Mouse (Mus musculus) kidney, embryonic 16.5 days (tissue): ENCODE measurements at regions not wholly inside any gene's neighbourhood (a gene's known extent, or its start where the extent isn't known, plus 50 kb on each side); places are given as distances from the start of the nearest gene placed in this dataset.

ENCODE experiments used
- ATAC-seq: fragments of 200-750 bp; cut with Nextera tagmentation; 2 replicates; pipeline ENCODE4 v1.8.0; 2017; ENCODE audit warnings: moderate TSS enrichment; ENCODE audit not compliant: low FRiP score, low TSS enrichment
- H3K27ac ChIP-seq: fragments of 300-500 bp; sonication (generic); 2 replicates; pipeline ENCODE4 v1.5.1; 2014; ENCODE audit warnings: low read length
- H3K27me3 ChIP-seq: fragments of 300-500 bp; sonication (generic); 2 replicates; pipeline ENCODE4 v1.6.1; 2014; ENCODE audit warnings: low read length, control low read depth, mixed read lengths; ENCODE audit not compliant: insufficient read depth
- H3K36me3 ChIP-seq: fragments of 300-500 bp; sonication (generic); 2 replicates; pipeline ENCODE4 v1.6.1; 2014; ENCODE audit warnings: low read length, control low read depth, mixed read lengths; ENCODE audit not compliant: insufficient read depth
- H3K4me1 ChIP-seq: fragments of 300-500 bp; sonication (generic); 2 replicates; pipeline ENCODE4 v1.6.1; 2014; ENCODE audit warnings: low read length, control low read depth, mixed read lengths; ENCODE audit not compliant: insufficient read depth
- H3K4me2 ChIP-seq: fragments of 300-500 bp; sonication (generic); replicated peaks from 2 replicates; pipeline ENCODE4 v1.6.1; 2014; ENCODE audit warnings: low read depth, low read length
- H3K4me3 ChIP-seq: fragments of 300-500 bp; sonication (generic); 2 replicates; pipeline ENCODE4 v1.5.1; 2014; ENCODE audit warnings: mild to moderate bottlenecking, low read length
- H3K9ac ChIP-seq: fragments of 300-500 bp; sonication (generic); replicated peaks from 2 replicates; pipeline ENCODE4 v1.6.1; 2014; ENCODE audit warnings: low read length
- H3K9me3 ChIP-seq: fragments of 300-500 bp; sonication (generic); 2 replicates; pipeline ENCODE4 v1.6.1; 2016; ENCODE audit warnings: low read length, control low read depth
- WGBS: fragments of 180-500 bp; shearing (Covaris S2); extraction: QIAGEN DNeasy Blood & Tissue Kit; methylation state at CpG from one replicate; pipeline ENCODE4 v1.1.7; 2014; 5-methylcytosine and 5-hydroxymethylcytosine counted together

DNA sequence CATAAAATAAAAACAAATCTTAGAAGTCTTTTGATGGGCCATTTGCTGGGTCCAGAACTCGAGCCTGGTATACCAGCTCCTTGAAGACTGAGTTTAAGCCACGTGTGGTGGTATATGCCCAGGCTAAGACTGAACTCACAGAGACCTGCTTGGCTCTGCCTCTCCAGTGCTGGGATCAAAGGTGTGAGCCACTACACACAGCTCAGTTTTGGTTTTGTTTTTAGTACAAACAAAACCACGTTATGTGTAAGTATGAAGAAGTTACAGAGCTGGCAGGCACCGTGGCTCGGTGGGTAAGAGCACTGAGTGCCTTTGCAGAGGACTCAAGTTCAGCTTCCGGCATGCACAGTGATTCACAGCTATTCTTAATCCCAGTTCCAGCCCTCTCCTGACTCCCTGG, 75.6 kb downstream of the Wdr5 start:
- 64% methylated on average over 6 of the region's 6 CpGs for WGBS
- Histone ChIP-seq H3K27me3 (no peaks in the 10 kb centered on the region), H3K36me3 (no peaks in the 10 kb centered on the region), H3K4me2 (no peak overlapping the region), H3K9ac (no peak overlapping the region), H3K4me1 (peaks cover 13% of the 10 kb centered on the region), H3K9me3 (no peaks in the 10 kb centered on the region), H3K4me3 (no peak overlapping the region), H3K27ac (no peak overlapping the region)
- no peak for ATAC-seq

DNA sequence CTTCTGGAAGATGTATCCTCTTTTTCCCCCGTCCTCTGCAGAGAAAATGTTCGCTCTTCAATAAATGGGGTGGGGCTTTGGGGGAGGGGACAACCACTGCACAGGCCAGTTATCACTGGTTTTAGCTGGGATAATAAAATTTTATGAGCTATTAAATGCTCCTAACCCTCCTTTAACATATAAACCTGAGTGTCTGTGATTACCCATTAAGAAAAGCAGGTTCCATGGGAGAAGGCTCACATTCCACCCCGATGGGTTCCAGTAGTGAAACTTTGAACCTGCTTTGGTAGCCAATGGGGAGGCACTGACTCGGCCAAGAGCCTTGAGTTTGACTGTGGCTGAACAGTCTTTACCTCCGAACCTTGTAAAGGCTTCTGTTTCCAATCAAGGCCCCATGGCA, 76.7 kb downstream of the Wdr5 start:
- no peak for ATAC-seq
- Histone ChIP-seq H3K36me3 (no peaks in the 10 kb centered on the region), H3K9ac (no peak overlapping the region), H3K27me3 (no peaks in the 10 kb centered on the region), H3K27ac (no peak overlapping the region), H3K4me2 (no peak overlapping the region), H3K4me3 (no peak overlapping the region), H3K4me1 (peaks cover 13% of the 10 kb centered on the region), H3K9me3 (no peaks in the 10 kb centered on the region)
- 37% methylated on average over 5 of the region's 5 CpGs for WGBS

DNA sequence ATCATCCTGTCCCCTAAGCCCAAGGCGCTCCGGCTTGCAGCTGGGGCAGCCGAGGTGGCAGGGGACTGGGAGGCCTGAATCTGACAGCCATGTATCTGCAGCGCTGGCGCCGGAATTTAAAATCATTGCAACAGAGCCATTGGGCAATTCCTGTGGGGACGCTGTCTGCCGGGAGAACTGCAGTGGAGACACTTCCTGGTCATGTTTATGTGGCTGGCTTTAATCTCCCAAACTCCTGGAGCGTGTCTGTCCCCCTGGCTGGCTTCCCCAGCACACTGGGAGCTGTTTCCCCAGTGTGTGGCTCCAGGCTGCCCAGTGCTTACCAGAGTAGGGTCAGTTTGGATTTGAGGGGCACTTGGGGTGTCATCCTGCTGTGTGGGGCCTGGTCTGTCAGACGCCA, 78.4 kb downstream of the Wdr5 start:
- no peak overlapping the region for H3K4me2 ChIP-seq
- no peak overlapping the region for H3K4me3 ChIP-seq
- peak overlapping the region; percentile 29; the same call in 1 of the 2 replicates for H3K27ac ChIP-seq
- H3K9ac ChIP-seq = 0 out of 2 replicates have a peak overlapping the region, but pooled peaks have one; percentile 10
- no peaks in the 10 kb centered on the region for H3K27me3 ChIP-seq
- H3K4me1 ChIP-seq = peaks cover 13% of the 10 kb centered on the region
- 23% methylated on average over 10 of the region's 10 CpGs for WGBS
- ATAC-seq = peak; percentile 52
- no peaks in the 10 kb centered on the region for H3K36me3 ChIP-seq
- no peaks in the 10 kb centered on the region for H3K9me3 ChIP-seq

DNA sequence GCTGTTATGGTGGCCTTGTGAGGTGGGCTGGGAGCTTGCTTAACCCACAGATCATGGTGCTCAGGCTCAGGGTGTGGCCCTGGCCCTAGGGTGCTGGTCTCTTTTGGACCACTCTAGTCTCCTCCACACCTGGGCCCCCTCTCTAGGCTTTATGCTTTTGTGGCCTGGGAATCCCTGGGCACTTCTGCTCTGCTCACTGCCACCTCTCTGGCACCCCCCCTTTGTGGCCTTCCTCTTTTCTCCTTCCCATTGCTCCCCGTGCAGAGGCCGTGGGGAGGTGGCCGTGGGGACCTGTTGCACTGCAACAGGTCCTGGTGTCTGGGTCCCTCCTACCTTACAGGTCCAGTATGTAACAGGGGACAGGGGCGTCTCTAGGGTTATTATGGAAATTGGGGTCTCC, 80.3 kb downstream of the Wdr5 start:
- Histone ChIP-seq H3K4me1 (peaks cover 13% of the 10 kb centered on the region), H3K9me3 (no peaks in the 10 kb centered on the region), H3K9ac (no peak overlapping the region), H3K4me3 (no peak overlapping the region), H3K36me3 (no peaks in the 10 kb centered on the region), H3K27ac (no peak overlapping the region), H3K4me2 (no peak overlapping the region), H3K27me3 (no peaks in the 10 kb centered on the region)
- WGBS = 86% methylated on average over 4 of the region's 4 CpGs
- no peak for ATAC-seq

DNA sequence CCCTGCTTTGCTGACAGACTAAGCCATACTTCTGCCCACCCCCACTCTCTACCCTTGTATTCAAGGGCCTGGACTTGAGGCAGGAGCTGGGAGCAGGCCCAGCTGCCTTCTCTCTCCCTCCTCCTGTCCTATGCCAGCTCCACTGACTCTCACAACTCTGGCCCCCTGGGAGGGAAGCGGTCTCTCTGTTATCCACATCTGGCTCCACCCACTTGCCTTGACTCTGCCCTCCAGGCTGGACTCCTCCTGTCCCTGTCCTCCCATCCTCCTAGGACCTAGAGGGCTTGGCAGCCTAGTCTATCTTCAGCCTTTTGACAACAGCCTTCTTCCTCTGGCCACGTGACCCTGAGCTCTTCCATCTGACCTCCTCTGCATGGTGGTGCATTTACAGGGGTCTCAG, 80.0 kb upstream of the Rxra start:
- H3K4me3 ChIP-seq = no peak overlapping the region
- no peaks in the 10 kb centered on the region for H3K9me3 ChIP-seq
- ATAC-seq = peak; percentile 31; the same call in 1 of the 2 replicates
- H3K27me3 ChIP-seq = no peaks in the 10 kb centered on the region
- H3K4me1 ChIP-seq = peaks cover 13% of the 10 kb centered on the region
- 49% methylated on average over 2 of the region's 2 CpGs for WGBS
- no peak overlapping the region for H3K9ac ChIP-seq
- no peak overlapping the region for H3K27ac ChIP-seq
- H3K4me2 ChIP-seq = no peak overlapping the region
- H3K36me3 ChIP-seq = no peaks in the 10 kb centered on the region

DNA sequence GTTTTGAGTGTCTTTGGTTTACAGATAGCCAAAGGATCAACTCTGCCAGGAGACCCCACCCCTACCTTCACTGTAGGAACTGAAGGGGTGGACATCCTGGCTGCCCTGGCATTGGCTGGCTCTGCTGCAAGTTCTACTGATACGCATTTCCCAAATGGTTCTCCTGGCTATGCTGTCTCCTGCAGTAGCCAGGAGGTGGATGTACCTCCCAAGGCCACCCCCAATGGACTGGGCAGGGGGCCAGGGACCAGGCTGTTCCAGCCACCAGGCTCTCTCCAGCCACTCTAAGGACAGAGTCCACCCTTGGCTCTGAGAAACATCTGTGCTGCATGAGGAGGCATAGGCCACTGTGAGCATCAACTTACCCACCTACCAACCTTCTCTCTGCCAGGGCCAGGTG, 79.3 kb upstream of the Rxra start:
- Histone ChIP-seq H3K36me3 (no peaks in the 10 kb centered on the region), H3K27me3 (no peaks in the 10 kb centered on the region), H3K4me2 (no peak overlapping the region), H3K4me1 (peaks cover 10% of the 10 kb centered on the region), H3K9me3 (no peaks in the 10 kb centered on the region), H3K9ac (no peak overlapping the region), H3K27ac (no peak overlapping the region), H3K4me3 (no peak overlapping the region)
- no peak for ATAC-seq
- 100% methylated on average over 1 of the region's 1 CpGs for WGBS

DNA sequence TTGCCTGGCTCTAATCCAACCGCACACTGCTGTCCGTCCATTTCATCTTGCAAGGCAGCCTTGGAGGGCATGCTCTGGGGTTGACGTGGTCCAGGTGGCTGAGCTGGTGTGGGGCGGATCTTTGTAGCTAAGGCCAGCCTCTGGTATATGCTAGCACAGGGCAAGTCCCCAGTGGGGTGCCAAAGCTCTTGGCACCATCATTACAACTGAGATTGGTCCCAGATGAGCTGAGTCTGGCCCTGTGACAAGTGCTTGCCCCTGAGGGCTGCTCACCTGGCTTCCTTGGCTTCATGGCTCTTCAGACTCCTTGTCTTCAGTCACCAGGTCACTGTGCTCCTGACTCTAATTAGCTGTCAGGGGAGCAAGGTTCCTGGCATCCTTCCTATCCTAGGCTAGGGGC, 78.3 kb upstream of the Rxra start:
- WGBS = 86% methylated on average over 4 of the region's 4 CpGs

DNA sequence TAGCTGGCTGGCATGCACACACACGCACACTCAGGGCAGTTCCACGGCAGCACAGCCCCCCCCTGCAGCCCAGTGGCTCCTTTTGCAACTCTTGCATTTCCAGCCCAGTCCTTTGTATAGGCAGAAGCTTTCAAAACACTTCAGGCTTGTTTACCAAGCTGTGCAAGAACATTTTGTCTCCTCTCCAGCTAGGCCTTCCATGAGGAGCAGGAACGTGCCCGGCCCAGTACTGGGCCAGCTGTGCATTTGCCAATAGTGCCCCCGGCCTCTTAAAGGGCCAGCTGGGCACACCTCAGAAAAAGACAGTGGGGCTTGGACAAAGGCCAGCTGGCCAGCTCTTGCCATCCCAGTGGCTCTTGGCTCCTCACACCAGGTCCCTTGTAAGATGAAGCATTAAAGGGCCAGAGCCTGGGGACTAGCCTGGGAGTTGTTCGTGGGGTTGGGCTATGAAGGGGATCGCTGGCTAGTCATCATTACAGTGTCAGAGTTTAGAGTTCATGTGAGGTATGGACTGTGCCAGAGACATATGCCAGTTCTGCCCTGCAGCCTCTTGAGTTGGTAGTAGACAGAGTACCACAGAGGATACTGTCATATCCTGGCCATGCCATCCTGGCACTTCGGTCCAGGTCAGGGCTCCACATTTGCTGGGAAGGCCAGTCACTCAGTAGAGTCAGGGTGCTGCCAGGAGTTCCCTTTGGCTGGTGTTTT, 77.0 kb upstream of the Rxra start:
- H3K9ac ChIP-seq = no peak overlapping the region
- H3K36me3 ChIP-seq = no peaks in the 10 kb centered on the region
- ATAC-seq = no peak
- H3K9me3 ChIP-seq = no peaks in the 10 kb centered on the region
- 86% methylated on average over 8 of the region's 8 CpGs for WGBS
- H3K4me3 ChIP-seq = no peak overlapping the region
- no peak overlapping the region for H3K4me2 ChIP-seq
- H3K27ac ChIP-seq = no peak overlapping the region
- no peaks in the 10 kb centered on the region for H3K27me3 ChIP-seq
- H3K4me1 ChIP-seq = no peaks in the 10 kb centered on the region

More for the DNA sequence above, 78.3 kb upstream of the Rxra start:
- ATAC-seq = no peak
- Histone ChIP-seq H3K4me3 (no peak overlapping the region), H3K36me3 (no peaks in the 10 kb centered on the region), H3K9me3 (no peaks in the 10 kb centered on the region), H3K9ac (no peak overlapping the region), H3K4me2 (no peak overlapping the region), H3K27ac (no peak overlapping the region), H3K4me1 (peaks cover 8% of the 10 kb centered on the region), H3K27me3 (no peaks in the 10 kb centered on the region)

DNA sequence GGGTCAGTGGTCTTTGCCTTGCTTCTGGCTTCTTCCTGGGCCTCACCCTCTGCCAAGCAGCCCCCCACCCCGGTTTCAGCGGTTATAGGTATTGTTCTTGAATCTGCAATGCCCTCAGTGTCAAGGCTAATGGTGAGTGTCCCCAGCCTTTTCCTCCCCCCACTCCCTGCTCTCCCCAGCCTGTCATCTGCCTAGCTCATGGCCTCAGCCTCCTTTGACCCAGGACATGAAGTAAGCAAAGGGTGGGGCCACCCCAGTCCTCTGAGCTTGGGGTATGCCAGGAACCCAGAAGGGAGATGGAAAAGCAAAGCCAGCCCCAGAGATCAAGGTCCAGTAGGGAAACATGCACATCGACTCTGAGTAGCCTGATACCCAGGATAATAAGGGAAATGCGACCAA, 76.5 kb upstream of the Rxra start:
- Histone ChIP-seq H3K4me1 (no peaks in the 10 kb centered on the region), H3K27ac (no peak overlapping the region)
- 77% methylated on average over 4 of the region's 4 CpGs for WGBS

DNA sequence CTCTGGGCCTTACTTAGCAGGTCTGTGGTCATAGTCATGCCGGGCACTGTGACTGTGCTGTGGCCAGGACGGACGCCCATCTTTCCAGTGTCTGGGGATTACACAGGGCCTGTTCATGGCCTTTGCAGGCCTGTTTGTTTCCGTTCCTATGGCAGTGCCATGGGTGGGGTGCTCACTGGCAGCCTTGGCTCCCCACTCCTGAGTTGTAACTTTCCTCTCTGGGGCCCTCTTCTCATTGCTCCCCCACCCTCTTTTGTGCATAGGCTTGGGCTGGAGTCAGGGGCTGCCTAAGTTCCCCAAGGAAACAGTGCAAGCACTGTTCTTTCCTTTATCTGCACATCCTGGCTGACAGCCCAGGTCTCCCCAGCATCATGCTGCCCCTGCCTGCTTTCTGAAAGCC, 72.9 kb upstream of the Rxra start:
- no peaks in the 10 kb centered on the region for H3K36me3 ChIP-seq
- no peak overlapping the region for H3K27ac ChIP-seq
- ATAC-seq = no peak
- no peaks in the 10 kb centered on the region for H3K4me1 ChIP-seq
- no peak overlapping the region for H3K4me2 ChIP-seq
- H3K4me3 ChIP-seq = no peak overlapping the region
- no peak overlapping the region for H3K9ac ChIP-seq
- 92% methylated on average over 4 of the region's 4 CpGs for WGBS
- no peaks in the 10 kb centered on the region for H3K27me3 ChIP-seq
- no peaks in the 10 kb centered on the region for H3K9me3 ChIP-seq

More for the DNA sequence above, 76.5 kb upstream of the Rxra start:
- H3K9me3 ChIP-seq = no peaks in the 10 kb centered on the region
- H3K4me2 ChIP-seq = no peak overlapping the region
- no peak for ATAC-seq
- H3K4me3 ChIP-seq = no peak overlapping the region
- H3K27me3 ChIP-seq = no peaks in the 10 kb centered on the region
- no peaks in the 10 kb centered on the region for H3K36me3 ChIP-seq
- H3K9ac ChIP-seq = no peak overlapping the region
